Mouse (Mus musculus): Measurements from ENCODE around the gene Tmem51. TPM values are rescaled to one million over a fixed set of nuclear protein-coding genes. Genes with fewer than 3 reads are reported as not detected.

Gene Tmem51
- polyA plus RNA-seq (2015; fragmentation: Nextera tagmentation; extraction: Ambion mirVana), result 9.8 and 10.9 TPM in 2 replicates

GRCm38 (mm10) chr4:142084131-142084899 lies at the start of gene Tmem51:
Gene Tmem51 (minus strand): TSS chr4:142084304.

GRCm38 (mm10) chr4:142014659-142015608 lies 69.2 kb downstream of the Tmem51 start, which contains the start of gene Fhad1:
Gene Fhad1 (minus strand): TSS chr4:142015082.

Other genes with a start within 250 kb of the Tmem51 start
- not detected in 2 replicates for gene Ctrc, start 237.9 kb downstream of the Tmem51 start, polyA plus RNA-seq (2015; fragmentation: Nextera tagmentation; extraction: Ambion mirVana)
- gene Efhd2, start 209.4 kb downstream of the Tmem51 start, polyA plus RNA-seq (2015; fragmentation: Nextera tagmentation; extraction: Ambion mirVana), result 71.6 and 81.3 TPM in 2 replicates
- 0.32 TPM in 1 of 2 replicates, not detected in the other for gene Fhad1, start 69.2 kb downstream of the Tmem51 start, polyA plus RNA-seq (2015; fragmentation: Nextera tagmentation; extraction: Ambion mirVana)
- 4.5 and 6.4 TPM in 2 replicates for gene Kazn, start 155.1 kb upstream of the Tmem51 start, polyA plus RNA-seq (2015; fragmentation: Nextera tagmentation; extraction: Ambion mirVana)

Data from spleen, postnatal 0 days (tissue).